Mouse (Mus musculus) hindbrain, embryonic 12.5 days (tissue): ENCODE measurements around the gene Avpr1b. TPM values are rescaled to one million over a fixed set of nuclear protein-coding genes. Genes with fewer than 3 reads are reported as not detected.

ENCODE experiments used
- ATAC-seq: fragments of 200-750 bp; cut with Nextera tagmentation; 2 replicates; pipeline ENCODE4 v1.8.0; 2017; ENCODE audit warnings: moderate TSS enrichment; ENCODE audit not compliant: low FRiP score
- H3K27ac ChIP-seq: fragments of 300-500 bp; sonication (generic); 2 replicates; pipeline ENCODE4 v1.5.1; 2016; ENCODE audit warnings: mild to moderate bottlenecking
- H3K27me3 ChIP-seq: fragments of 300-500 bp; sonication (generic); 2 replicates; pipeline ENCODE4 v1.6.1; 2016; ENCODE audit warnings: mild to moderate bottlenecking
- H3K36me3 ChIP-seq: fragments of 300-500 bp; sonication (generic); 2 replicates; pipeline ENCODE4 v1.6.1; 2016; ENCODE audit warnings: mild to moderate bottlenecking
- H3K4me1 ChIP-seq: fragments of 300-500 bp; sonication (generic); 2 replicates; pipeline ENCODE4 v1.6.1; 2016
- H3K4me2 ChIP-seq: fragments of 300-500 bp; sonication (generic); replicated peaks from 2 replicates; pipeline ENCODE4 v1.6.1; 2016; ENCODE audit warnings: mild to moderate bottlenecking
- H3K4me3 ChIP-seq: fragments of 300-500 bp; sonication (generic); 2 replicates; pipeline ENCODE4 v1.5.1; 2016; ENCODE audit warnings: mild to moderate bottlenecking
- H3K9ac ChIP-seq: fragments of 300-500 bp; sonication (generic); 2 replicates; pipeline ENCODE4 v1.6.1; 2016; ENCODE audit warnings: mild to moderate bottlenecking, moderate library complexity
- H3K9me3 ChIP-seq: fragments of 300-500 bp; sonication (generic); replicated peaks from 2 replicates; pipeline ENCODE4 v1.6.1; 2016; ENCODE audit warnings: mild to moderate bottlenecking
- WGBS: fragments of 180-500 bp; shearing (Covaris S2); methylation state at CpG from one replicate; pipeline ENCODE4 v1.1.7; 2016; 5-methylcytosine and 5-hydroxymethylcytosine counted together
- polyA plus RNA-seq: library from polyadenylated mRNA; unstranded; fragments of >200 nt; fragmentation: Nextera tagmentation; extraction: Ambion mirVana; gene quantifications from 2 replicates; pipeline ENCODE4 v1.2.1, GENCODE M21; 2016

Avpr1b gene
- polyA plus RNA-seq, 1 experiment from 2014 or later: not detected

- H3K36me3 ChIP-seq: no peaks in the 10 kb centered on the region
- no peak overlapping the region for H3K4me3 ChIP-seq
- no peak for ATAC-seq
- no peaks in the 10 kb centered on the region for H3K4me1 ChIP-seq
- WGBS: 90% methylated on average over 3 of the region's 3 CpGs
- H3K27ac ChIP-seq: no peak overlapping the region
- no peaks in the 10 kb centered on the region for H3K27me3 ChIP-seq
- no peaks in the 10 kb centered on the region for H3K9me3 ChIP-seq
- H3K4me2 ChIP-seq: no peak overlapping the region
- no peak overlapping the region for H3K9ac ChIP-seq
Observed at GRCm38 (mm10) chr1:131583598-131583997, 15.4 kb upstream of the Avpr1b start.

GRCm38 (mm10) chr1:131586836-131587235 lies 12.2 kb upstream of the Avpr1b start:
- Histone ChIP-seq H3K9me3 (no peaks in the 10 kb centered on the region), H3K27me3 (no peaks in the 10 kb centered on the region), H3K36me3 (no peaks in the 10 kb centered on the region), H3K4me1 (no peaks in the 10 kb centered on the region), H3K9ac (no peak overlapping the region), H3K27ac (no peak overlapping the region), H3K4me3 (no peak overlapping the region), H3K4me2 (no peak overlapping the region)
- no peak for ATAC-seq
- WGBS: 81% methylated on average over 8 of the region's 8 CpGs

- H3K27ac ChIP-seq: no peak overlapping the region
- ATAC-seq: no peak
- H3K27me3 ChIP-seq: peaks cover 12% of the 10 kb centered on the region; the same call in 1 of the 2 replicates
- 33% methylated on average over 11 of the region's 11 CpGs for WGBS
- no peak overlapping the region for H3K4me2 ChIP-seq
- no peak overlapping the region for H3K9ac ChIP-seq
- no peaks in the 10 kb centered on the region for H3K9me3 ChIP-seq
- no peak overlapping the region for H3K4me3 ChIP-seq
- no peaks in the 10 kb centered on the region for H3K36me3 ChIP-seq
- no peaks in the 10 kb centered on the region for H3K4me1 ChIP-seq
Observed at GRCm38 (mm10) chr1:131600314-131600713, 1.3 kb downstream of the Avpr1b start.

- ATAC-seq: no peak
- Histone ChIP-seq H3K27me3 (no peaks in the 10 kb centered on the region), H3K4me1 (no peaks in the 10 kb centered on the region), H3K36me3 (no peaks in the 10 kb centered on the region), H3K9me3 (no peaks in the 10 kb centered on the region), H3K4me2 (no peak overlapping the region), H3K4me3 (no peak overlapping the region), H3K9ac (no peak overlapping the region), H3K27ac (no peak overlapping the region)
- 81% methylated on average over 2 of the region's 2 CpGs for WGBS
Observed at GRCm38 (mm10) chr1:131606719-131607118, 7.7 kb downstream of the Avpr1b start.

GRCm38 (mm10) chr1:131612556-131613155 lies 13.6 kb downstream of the Avpr1b start:
- Histone ChIP-seq H3K27ac (no peak overlapping the region), H3K9me3 (no peaks in the 10 kb centered on the region), H3K9ac (no peak overlapping the region), H3K36me3 (no peaks in the 10 kb centered on the region), H3K4me1 (no peaks in the 10 kb centered on the region), H3K4me2 (no peak overlapping the region), H3K27me3 (no peaks in the 10 kb centered on the region), H3K4me3 (no peak overlapping the region)
- no peak for ATAC-seq
- WGBS: 62% methylated on average over 4 of the region's 4 CpGs

GRCm38 (mm10) chr1:131613361-131614133 lies 14.5 kb downstream of the Avpr1b start:
- Histone ChIP-seq H3K27ac (no peak overlapping the region), H3K36me3 (no peaks in the 10 kb centered on the region), H3K4me3 (no peak overlapping the region), H3K9ac (no peak overlapping the region), H3K4me2 (no peak overlapping the region), H3K27me3 (no peaks in the 10 kb centered on the region), H3K4me1 (no peaks in the 10 kb centered on the region), H3K9me3 (no peaks in the 10 kb centered on the region)
- ATAC-seq: no peak; the same call in 1 of the 2 replicates
- WGBS: 86% methylated on average over 16 of the region's 16 CpGs

- no peak for ATAC-seq
- WGBS: 84% methylated on average over 6 of the region's 6 CpGs
- Histone ChIP-seq H3K4me1 (no peaks in the 10 kb centered on the region), H3K4me2 (no peak overlapping the region), H3K36me3 (no peaks in the 10 kb centered on the region), H3K27ac (no peak overlapping the region), H3K27me3 (no peaks in the 10 kb centered on the region), H3K9ac (no peak overlapping the region), H3K4me3 (no peak overlapping the region), H3K9me3 (peaks cover 2% of the 10 kb centered on the region; the same call in 1 of the 2 replicates)
Observed at GRCm38 (mm10) chr1:131614641-131615040, 15.6 kb downstream of the Avpr1b start.

GRCm38 (mm10) chr1:131616131-131616530 lies 17.1 kb downstream of the Avpr1b start:
- no peaks in the 10 kb centered on the region for H3K27me3 ChIP-seq
- WGBS: 79% methylated on average over 1 of the region's 1 CpGs
- peaks cover 6% of the 10 kb centered on the region; the same call in 1 of the 2 replicates for H3K9me3 ChIP-seq
- H3K4me1 ChIP-seq: no peaks in the 10 kb centered on the region
- no peaks in the 10 kb centered on the region for H3K36me3 ChIP-seq
- no peak overlapping the region for H3K4me2 ChIP-seq
- H3K27ac ChIP-seq: no peak overlapping the region
- ATAC-seq: no peak
- no peak overlapping the region for H3K4me3 ChIP-seq
- H3K9ac ChIP-seq: no peak overlapping the region

GRCm38 (mm10) chr1:131616546-131617220 lies 17.6 kb downstream of the Avpr1b start:
- no peak for ATAC-seq
- H3K9me3 ChIP-seq: peaks cover 6% of the 10 kb centered on the region; the same call in 1 of the 2 replicates
- no peak overlapping the region for H3K4me2 ChIP-seq
- H3K9ac ChIP-seq: no peak overlapping the region
- H3K27ac ChIP-seq: no peak overlapping the region
- no peaks in the 10 kb centered on the region for H3K27me3 ChIP-seq
- 83% methylated on average over 5 of the region's 5 CpGs for WGBS
- H3K4me3 ChIP-seq: no peak overlapping the region
- no peaks in the 10 kb centered on the region for H3K4me1 ChIP-seq
- no peaks in the 10 kb centered on the region for H3K36me3 ChIP-seq

- Histone ChIP-seq H3K4me3 (no peak overlapping the region), H3K9me3 (peaks cover 6% of the 10 kb centered on the region; the same call in 1 of the 2 replicates), H3K4me2 (no peak overlapping the region), H3K27ac (no peak overlapping the region), H3K36me3 (no peaks in the 10 kb centered on the region), H3K9ac (no peak overlapping the region), H3K27me3 (no peaks in the 10 kb centered on the region), H3K4me1 (no peaks in the 10 kb centered on the region)
- ATAC-seq: no peak
- WGBS: 77% methylated on average over 1 of the region's 1 CpGs
Observed at GRCm38 (mm10) chr1:131618576-131618975, 19.5 kb downstream of the Avpr1b start.

- ATAC-seq: no peak
- Histone ChIP-seq H3K36me3 (no peaks in the 10 kb centered on the region), H3K9ac (no peak overlapping the region), H3K27me3 (no peaks in the 10 kb centered on the region), H3K27ac (no peak overlapping the region), H3K9me3 (peaks cover 6% of the 10 kb centered on the region; the same call in 1 of the 2 replicates), H3K4me3 (no peak overlapping the region), H3K4me1 (no peaks in the 10 kb centered on the region), H3K4me2 (no peak overlapping the region)
- 92% methylated on average over 7 of the region's 7 CpGs for WGBS
Observed at GRCm38 (mm10) chr1:131619348-131619747, 20.3 kb downstream of the Avpr1b start.

- no peaks in the 10 kb centered on the region for H3K36me3 ChIP-seq
Observed at GRCm38 (mm10) chr1:131623644-131624043, 24.6 kb downstream of the Avpr1b start.

More at GRCm38 (mm10) chr1:131623644-131624043, 24.6 kb downstream of the Avpr1b start:
- no peaks in the 10 kb centered on the region for H3K27me3 ChIP-seq
- H3K4me2 ChIP-seq: no peak overlapping the region
- peaks cover 6% of the 10 kb centered on the region; the same call in 1 of the 2 replicates for H3K9me3 ChIP-seq
- no peak overlapping the region for H3K4me3 ChIP-seq
- H3K4me1 ChIP-seq: no peaks in the 10 kb centered on the region
- H3K27ac ChIP-seq: no peak overlapping the region
- 84% methylated on average over 3 of the region's 3 CpGs for WGBS
- no peak for ATAC-seq
- H3K9ac ChIP-seq: no peak overlapping the region
